Mouse (Mus musculus): ENCODE measurements around the gene Rap1gap2. TPM values are rescaled to one million over a fixed set of nuclear protein-coding genes. Genes with fewer than 3 reads are reported as not detected.

The Rap1gap2 gene
- total RNA-seq, 2 experiments from 2014 or later, result 0.82 to 3.2 TPM

GRCm38 (mm10) chr11:74521981-74522486 lies 88.7 kb downstream of the Rap1gap2 start:
- no peak for ATAC-seq (replicated peaks; ENCODE audit: poor library complexity, severe bottlenecking)

DNA sequence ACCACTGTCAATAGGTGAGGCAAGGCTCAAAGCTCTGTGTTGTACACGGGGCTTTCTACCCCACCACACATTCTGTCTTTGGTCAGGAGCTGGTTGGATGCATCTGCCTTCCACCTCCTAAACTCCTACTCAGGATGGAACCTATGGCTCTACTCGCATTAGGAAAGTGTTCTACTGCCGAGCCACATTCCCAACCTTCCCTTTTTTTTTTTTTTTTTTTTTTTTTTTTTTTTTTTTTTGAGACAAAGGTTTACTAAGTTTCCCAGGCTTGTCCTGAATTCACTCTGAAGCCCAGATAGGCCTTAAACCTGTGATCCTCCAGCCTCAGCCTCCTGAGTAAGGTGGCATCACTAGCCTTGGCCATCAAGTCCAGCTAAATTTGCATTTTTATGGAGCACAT lies 90.5 kb downstream of the Rap1gap2 start:
- no peak for ATAC-seq (replicated peaks; ENCODE audit: poor library complexity, severe bottlenecking)

DNA sequence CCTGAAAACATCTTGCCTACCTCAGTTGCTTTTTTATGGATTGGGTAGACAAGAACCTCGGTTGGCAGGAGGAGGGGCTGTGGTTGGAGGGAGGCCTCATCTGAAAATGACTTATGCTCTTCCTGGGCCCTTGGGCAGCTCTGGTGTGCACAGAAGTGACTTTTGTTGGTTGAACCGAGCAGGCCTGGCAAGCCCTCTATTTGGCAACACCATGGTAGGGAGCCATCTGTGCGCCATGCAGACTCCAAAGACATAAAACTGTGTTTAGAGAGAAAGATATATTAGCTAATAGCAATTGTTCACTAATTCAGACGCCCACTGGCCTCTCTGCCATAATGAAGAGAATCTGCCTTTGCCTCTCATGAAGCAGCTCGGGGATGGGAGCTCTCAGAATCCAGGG lies 94.6 kb downstream of the Rap1gap2 start:
- no peak for ATAC-seq (replicated peaks; ENCODE audit: poor library complexity, severe bottlenecking)

DNA sequence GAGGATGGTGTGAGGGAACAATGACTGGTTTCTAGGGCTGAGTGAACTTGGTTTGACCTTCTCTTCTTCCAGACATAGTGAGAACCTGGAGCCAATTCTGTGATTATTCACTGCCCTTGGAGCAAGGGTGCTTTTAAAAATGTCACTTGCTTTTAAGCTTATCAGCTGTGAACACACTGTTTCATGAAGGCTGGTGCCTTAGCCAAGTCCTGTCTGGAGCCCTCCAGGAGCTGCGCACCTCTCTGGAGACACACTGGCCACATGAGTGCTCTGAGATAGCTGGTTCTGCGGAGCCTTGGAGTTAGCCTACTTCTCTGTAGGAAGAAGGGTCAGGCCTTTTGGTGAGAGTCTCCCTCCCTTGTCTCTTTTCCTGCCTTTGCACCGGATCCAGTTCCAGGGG lies 95.7 kb downstream of the Rap1gap2 start:
- ATAC-seq (replicated peaks; ENCODE audit: poor library complexity, severe bottlenecking), result no peak

DNA sequence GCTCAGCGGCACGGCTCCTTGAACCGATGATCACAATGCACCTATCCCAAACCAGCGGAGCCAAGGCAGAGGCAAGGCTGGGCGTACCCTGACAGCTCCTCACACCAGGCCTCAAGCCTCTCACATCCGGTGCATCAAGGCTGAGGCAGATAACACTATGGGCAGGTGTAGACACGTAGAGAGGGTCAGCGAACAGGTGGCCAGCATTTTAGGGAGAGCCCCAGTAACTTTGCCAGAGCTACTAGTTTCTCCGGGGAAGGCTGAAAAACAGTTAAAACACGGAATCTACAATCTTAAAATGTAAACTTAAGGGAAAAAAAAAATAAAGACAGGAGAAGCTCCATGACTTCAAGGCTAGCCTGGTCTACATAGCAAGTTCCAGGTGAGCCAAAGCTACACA lies 98.1 kb downstream of the Rap1gap2 start:
- ATAC-seq (replicated peaks; ENCODE audit: poor library complexity, severe bottlenecking), result no peak

- ATAC-seq (replicated peaks; ENCODE audit: poor library complexity, severe bottlenecking), result no peak
Measured at GRCm38 (mm10) chr11:74506275-74506674, 104.4 kb downstream of the Rap1gap2 start.

GRCm38 (mm10) chr11:74502485-74502884 lies 108.2 kb downstream of the Rap1gap2 start:
- ATAC-seq (replicated peaks; ENCODE audit: poor library complexity, severe bottlenecking), result no peak

- ATAC-seq (replicated peaks; ENCODE audit: poor library complexity, severe bottlenecking), result no peak
Measured at GRCm38 (mm10) chr11:74501989-74502388, 108.7 kb downstream of the Rap1gap2 start.

DNA sequence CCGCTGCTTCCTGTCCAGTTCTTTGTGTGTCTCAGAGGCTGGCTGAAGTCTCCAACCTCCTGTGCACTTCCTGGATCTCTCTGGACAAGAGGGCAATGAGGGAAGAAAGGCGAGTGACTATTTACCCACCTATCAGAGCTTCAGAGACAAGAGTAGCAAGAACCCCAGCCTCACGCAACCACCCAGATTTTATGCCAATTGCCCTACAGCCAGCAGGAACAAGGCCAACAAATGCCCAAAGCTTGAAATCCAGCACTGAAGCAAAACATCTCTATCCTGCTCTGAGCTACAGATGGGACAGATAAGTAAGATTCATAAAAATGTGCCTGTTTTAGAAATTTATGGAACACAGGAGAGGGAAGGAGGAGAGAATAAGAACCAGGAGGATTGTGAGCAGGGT lies 109.7 kb downstream of the Rap1gap2 start:
- no peak for ATAC-seq (replicated peaks; ENCODE audit: poor library complexity, severe bottlenecking)

GRCm38 (mm10) chr11:74499521-74500099 lies 111.1 kb downstream of the Rap1gap2 start:
- no peak for ATAC-seq (replicated peaks; ENCODE audit: poor library complexity, severe bottlenecking)

DNA sequence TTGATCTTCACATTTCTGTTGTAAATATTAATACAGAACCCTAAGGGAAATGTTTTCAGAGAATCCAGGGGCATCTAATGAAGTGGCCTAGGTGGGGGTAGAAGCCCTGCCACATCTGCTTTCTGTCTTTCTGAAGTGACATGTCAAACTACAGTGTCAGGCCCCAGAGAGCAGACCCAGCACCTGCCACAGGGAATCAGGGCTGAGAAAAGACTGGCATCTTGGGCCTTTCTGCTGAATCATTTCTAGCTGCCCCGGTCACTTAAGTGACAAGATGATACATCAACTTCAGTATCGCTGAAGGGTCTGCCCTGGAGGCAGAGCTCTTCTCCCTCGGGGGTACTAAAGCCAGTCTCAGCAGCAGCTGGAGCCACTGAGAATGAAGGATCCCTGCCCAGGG lies 111.7 kb downstream of the Rap1gap2 start:
- ATAC-seq (replicated peaks; ENCODE audit: poor library complexity, severe bottlenecking), result no peak

DNA sequence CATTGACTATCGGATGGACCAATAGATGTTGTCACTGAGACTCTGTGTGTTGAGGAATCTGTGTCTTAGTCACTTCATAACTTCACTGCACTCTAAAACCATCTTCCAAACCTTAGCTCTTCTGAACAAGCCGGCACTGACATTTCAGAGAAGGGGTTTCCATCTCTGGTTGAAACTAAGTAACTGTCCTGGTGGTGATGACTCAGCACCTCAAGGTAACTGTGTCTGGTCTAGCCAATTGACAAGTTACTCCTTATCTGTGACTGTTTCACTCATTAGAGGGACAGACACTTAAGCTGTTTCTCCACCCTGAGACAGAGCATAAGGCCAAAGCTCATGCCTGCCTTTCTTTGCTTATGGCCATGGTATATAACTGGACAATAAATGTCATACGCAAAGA lies 114.1 kb downstream of the Rap1gap2 start:
- no peak for ATAC-seq (replicated peaks; ENCODE audit: poor library complexity, severe bottlenecking)

DNA sequence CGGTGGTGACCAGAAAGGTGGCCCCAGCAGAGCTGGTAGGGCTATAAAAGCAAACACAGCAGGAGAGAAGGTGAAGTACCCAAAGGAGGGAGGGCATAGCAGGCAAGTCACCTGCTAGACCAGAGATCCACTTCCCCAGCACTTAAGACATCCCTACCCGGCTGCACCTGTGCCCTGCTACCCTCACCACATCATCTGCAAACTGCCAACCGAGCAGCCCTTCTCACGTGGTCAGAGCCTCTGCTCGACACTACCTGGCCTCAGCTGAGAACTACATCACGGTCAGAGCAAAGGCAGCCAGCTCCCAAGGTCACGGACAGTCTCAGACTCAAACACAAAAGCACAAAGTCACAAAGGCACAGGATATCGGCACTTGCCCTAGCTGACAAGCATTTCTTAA lies 116.8 kb downstream of the Rap1gap2 start:
- 0 out of 2 replicates have a peak, but pooled peaks have one; percentile 6 for ATAC-seq (replicated peaks; ENCODE audit: poor library complexity, severe bottlenecking)

DNA sequence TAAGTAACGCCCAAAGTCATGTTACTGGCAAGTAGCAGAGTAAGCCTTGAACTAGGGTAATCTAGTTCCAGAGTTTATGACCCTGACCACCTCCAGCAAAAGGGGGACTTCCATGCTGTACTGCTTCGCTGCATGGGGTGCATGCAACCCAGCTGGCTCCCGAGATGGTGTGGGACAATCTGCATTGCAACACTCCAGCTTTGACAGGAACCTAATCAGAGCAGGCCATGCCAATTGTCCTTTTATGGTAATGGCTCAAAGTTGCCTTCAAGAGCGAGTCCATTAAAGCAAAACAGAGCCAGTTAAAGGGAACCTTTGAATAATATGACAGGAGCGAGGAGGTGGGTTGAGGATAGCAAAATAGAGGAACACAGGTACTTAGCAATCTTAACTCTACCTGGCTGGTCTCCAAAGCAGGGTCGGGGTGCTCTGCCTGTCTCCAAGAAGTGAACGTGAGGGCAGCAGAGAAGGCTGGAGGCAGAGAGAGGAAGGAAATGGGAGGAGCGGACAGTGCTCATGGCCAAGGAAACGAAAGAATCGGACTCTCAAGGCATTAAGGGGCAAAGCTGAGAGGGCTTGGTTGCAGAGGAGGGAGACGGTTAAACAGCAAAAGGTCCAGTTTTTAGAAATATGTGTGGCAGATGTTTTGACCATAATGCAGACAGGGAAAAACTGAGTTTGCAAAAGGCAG lies 117.4 kb downstream of the Rap1gap2 start:
- peak; percentile 68 for ATAC-seq (replicated peaks; ENCODE audit: poor library complexity, severe bottlenecking)

GRCm38 (mm10) chr11:74491130-74491529 lies 119.6 kb downstream of the Rap1gap2 start:
- ATAC-seq (replicated peaks; ENCODE audit: poor library complexity, severe bottlenecking), result peak; percentile 57

DNA sequence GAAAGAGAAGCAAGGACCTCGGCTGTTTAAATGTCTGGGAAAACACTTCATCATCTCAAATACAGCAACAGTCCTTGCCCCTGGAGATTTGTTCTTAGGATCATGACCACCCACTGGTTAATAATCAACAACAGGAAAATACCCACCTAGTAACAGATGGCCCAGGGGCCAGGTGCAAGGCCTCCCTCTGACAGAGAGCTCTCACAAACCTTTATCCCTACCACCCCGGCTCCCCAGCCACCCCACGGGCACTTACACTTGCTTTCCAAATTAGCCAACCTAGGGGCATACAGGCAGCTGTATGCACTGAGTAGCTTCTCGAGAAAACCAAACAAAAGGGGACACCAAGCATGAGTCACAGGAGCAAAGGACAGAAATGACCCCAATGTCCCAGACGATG lies 121.5 kb downstream of the Rap1gap2 start:
- no peak for ATAC-seq (replicated peaks; ENCODE audit: poor library complexity, severe bottlenecking)

DNA sequence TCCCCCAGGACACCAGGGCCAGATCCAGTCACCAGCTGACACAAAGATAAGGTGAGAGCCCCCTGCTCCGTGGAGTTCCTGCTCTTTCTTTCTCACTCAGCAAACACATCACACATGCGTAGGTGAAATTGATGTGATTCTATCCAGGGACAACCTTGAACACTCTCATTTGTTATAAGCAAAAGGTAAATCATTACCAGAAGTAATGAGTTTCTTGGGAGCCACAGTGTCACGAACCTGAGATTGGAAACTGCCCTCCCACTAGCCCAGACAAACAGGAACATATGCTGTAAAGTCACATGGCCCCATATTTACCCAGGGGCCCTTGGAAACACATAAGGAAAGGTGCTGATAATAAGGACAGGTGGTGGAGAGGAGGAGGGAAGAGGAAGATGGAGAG lies 122.8 kb downstream of the Rap1gap2 start:
- ATAC-seq (replicated peaks; ENCODE audit: poor library complexity, severe bottlenecking), result no peak

- peak; percentile 45 for ATAC-seq (replicated peaks; ENCODE audit: poor library complexity, severe bottlenecking)
Measured at GRCm38 (mm10) chr11:74485435-74486217, 125.1 kb downstream of the Rap1gap2 start.

GRCm38 (mm10) chr11:74483871-74484270 lies 126.8 kb downstream of the Rap1gap2 start:
- no peak for ATAC-seq (replicated peaks; ENCODE audit: poor library complexity, severe bottlenecking)

DNA sequence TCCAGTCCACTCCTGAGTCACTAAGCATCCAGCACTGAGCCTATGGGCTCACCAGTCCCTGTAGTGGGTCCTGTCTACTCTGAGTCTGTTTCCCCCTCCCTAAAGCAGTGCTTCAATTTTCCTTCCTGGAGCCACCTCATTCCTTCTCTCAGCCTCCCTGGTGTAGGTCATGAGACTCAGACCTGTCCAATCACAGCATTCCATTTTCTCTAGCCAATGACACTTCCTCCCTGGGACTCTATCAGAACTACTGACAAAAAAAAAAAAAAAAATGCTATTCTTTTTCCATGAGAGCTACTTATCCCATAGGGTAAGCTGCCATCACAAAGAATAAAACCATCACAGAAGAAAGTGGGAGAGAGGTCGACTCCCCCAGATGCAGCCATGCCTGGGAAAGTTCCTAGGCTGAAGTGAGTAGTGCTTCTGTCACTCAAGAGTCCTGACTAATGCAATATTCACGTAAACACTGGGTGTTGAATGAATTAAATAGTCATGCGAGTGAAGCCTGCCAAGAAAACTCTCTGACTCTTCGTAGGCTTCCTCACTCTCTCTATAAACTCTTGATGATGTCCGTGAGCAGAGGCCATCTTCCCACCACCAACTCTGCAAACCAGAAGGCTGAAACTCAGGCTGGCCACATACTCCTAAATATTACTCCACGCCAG lies 127.4 kb downstream of the Rap1gap2 start:
- ATAC-seq (replicated peaks; ENCODE audit: poor library complexity, severe bottlenecking), result no peak

DNA sequence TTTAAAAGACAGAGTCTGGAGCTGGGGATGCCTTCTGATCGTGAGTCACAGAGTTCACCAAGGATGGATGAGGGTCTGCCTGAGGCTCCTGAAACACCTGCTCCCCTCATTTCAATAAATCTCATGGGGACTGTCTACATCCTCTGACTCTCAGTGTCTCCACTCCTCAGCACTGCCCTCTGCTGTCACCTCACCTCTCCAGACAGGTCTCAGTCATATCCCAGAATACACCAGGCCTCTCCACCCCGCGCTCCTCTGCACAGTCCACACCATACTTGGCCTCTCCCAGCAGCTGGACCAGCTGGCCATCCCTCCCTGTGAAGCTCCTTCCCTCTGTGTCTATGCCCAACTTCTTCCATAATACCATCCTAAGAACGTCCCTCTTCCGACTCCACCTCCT lies 128.9 kb downstream of the Rap1gap2 start:
- ATAC-seq (replicated peaks; ENCODE audit: poor library complexity, severe bottlenecking), result no peak

All from granulocyte monocyte progenitor cell, adult 5-6 weeks (primary cell).